Mouse (Mus musculus): ENCODE results near the gene Edrf1. TPM values are rescaled to one million over a fixed set of nuclear protein-coding genes. Genes with fewer than 3 reads are reported as not detected.

The Edrf1 gene
- total and polyA plus RNA-seq, 3 experiments = 5.4 to 11.9 (median 10.9) TPM

GRCm38 (mm10) chr7:133604427-133605081, 32.8 kb upstream of the Edrf1 start:
- Histone ChIP-seq H3K4me3 (no peak overlapping the region), H3K27ac (no peak overlapping the region), H3K36me3 (ENCODE audit: control insufficient read depth, insufficient read depth, low read length) (no peaks in the 10 kb centered on the region), H3K79me2 (replicated peaks; ENCODE audit: control insufficient read depth, insufficient read depth, low read length) (no peaks in the 10 kb centered on the region), H3K9ac (ENCODE audit: low read depth, low read length) (no peak overlapping the region), H3K27me3 (ENCODE audit: control insufficient read depth, insufficient read depth, low read length) (no peaks in the 10 kb centered on the region), H3K4me1 (ENCODE audit: control insufficient read depth, insufficient read depth, low read length) (no peaks in the 10 kb centered on the region)
- no peak for TF ChIP-seq CTCF (IDR thresholded peaks at IDR 0.05)
- no peak for TF ChIP-seq EP300 (IDR thresholded peaks at IDR 0.05; ENCODE audit: insufficient read depth, low read depth, low read length)
- no peak for TF ChIP-seq POLR2A (IDR thresholded peaks at IDR 0.05; ENCODE audit: insufficient read depth, low read depth, low read length)
- intact Hi-C loops (cut with DNase I) = no loop called here
- no peak for DNase-seq
- 84% methylated on average over 13 of the region's 13 CpGs for WGBS

GRCm38 (mm10) chr7:133607331-133607730, 30.0 kb upstream of the Edrf1 start:
- Histone ChIP-seq H3K4me3 (no peak overlapping the region), H3K79me2 (replicated peaks; ENCODE audit: control insufficient read depth, insufficient read depth, low read length) (no peaks in the 10 kb centered on the region), H3K4me1 (ENCODE audit: control insufficient read depth, insufficient read depth, low read length) (no peaks in the 10 kb centered on the region), H3K27ac (no peak overlapping the region), H3K27me3 (ENCODE audit: control insufficient read depth, insufficient read depth, low read length) (no peaks in the 10 kb centered on the region), H3K36me3 (ENCODE audit: control insufficient read depth, insufficient read depth, low read length) (no peaks in the 10 kb centered on the region), H3K9ac (ENCODE audit: low read depth, low read length) (no peak overlapping the region)
- DNase-seq = no peak
- TF ChIP-seq POLR2A (IDR thresholded peaks at IDR 0.05; ENCODE audit: insufficient read depth, low read depth, low read length) (no peak), EP300 (IDR thresholded peaks at IDR 0.05; ENCODE audit: insufficient read depth, low read depth, low read length) (no peak), CTCF (IDR thresholded peaks at IDR 0.05) (no peak)
- intact Hi-C loops (cut with DNase I) = no loop called here
- 55% methylated on average over 5 of the region's 5 CpGs for WGBS

- Histone ChIP-seq H3K4me3 (no peak overlapping the region), H3K27ac (no peak overlapping the region), H3K36me3 (ENCODE audit: control insufficient read depth, insufficient read depth, low read length) (no peaks in the 10 kb centered on the region), H3K9ac (ENCODE audit: low read depth, low read length) (no peak overlapping the region), H3K4me1 (ENCODE audit: control insufficient read depth, insufficient read depth, low read length) (no peaks in the 10 kb centered on the region), H3K27me3 (ENCODE audit: control insufficient read depth, insufficient read depth, low read length) (no peaks in the 10 kb centered on the region), H3K79me2 (replicated peaks; ENCODE audit: control insufficient read depth, insufficient read depth, low read length) (no peaks in the 10 kb centered on the region)
- no peak for DNase-seq
- WGBS = 80% methylated on average over 13 of the region's 13 CpGs
- intact Hi-C loops (cut with DNase I) = no loop called here
- no peak for TF ChIP-seq CTCF (IDR thresholded peaks at IDR 0.05)
- no peak for TF ChIP-seq POLR2A (IDR thresholded peaks at IDR 0.05; ENCODE audit: insufficient read depth, low read depth, low read length)
- TF ChIP-seq EP300 (IDR thresholded peaks at IDR 0.05; ENCODE audit: insufficient read depth, low read depth, low read length) = no peak
Observed at GRCm38 (mm10) chr7:133607883-133608575, 29.3 kb upstream of the Edrf1 start.

GRCm38 (mm10) chr7:133608631-133609340, 28.6 kb upstream of the Edrf1 start:
- Histone ChIP-seq H3K9ac (ENCODE audit: low read depth, low read length) (no peak overlapping the region), H3K36me3 (ENCODE audit: control insufficient read depth, insufficient read depth, low read length) (no peaks in the 10 kb centered on the region), H3K4me3 (no peak overlapping the region), H3K27ac (no peak overlapping the region), H3K27me3 (ENCODE audit: control insufficient read depth, insufficient read depth, low read length) (no peaks in the 10 kb centered on the region), H3K4me1 (ENCODE audit: control insufficient read depth, insufficient read depth, low read length) (no peaks in the 10 kb centered on the region), H3K79me2 (replicated peaks; ENCODE audit: control insufficient read depth, insufficient read depth, low read length) (no peaks in the 10 kb centered on the region)
- DNase-seq = no peak
- intact Hi-C loops (cut with DNase I) = no loop called here
- 75% methylated on average over 13 of the region's 13 CpGs for WGBS
- TF ChIP-seq CTCF (IDR thresholded peaks at IDR 0.05) (no peak), POLR2A (IDR thresholded peaks at IDR 0.05; ENCODE audit: insufficient read depth, low read depth, low read length) (no peak), EP300 (IDR thresholded peaks at IDR 0.05; ENCODE audit: insufficient read depth, low read depth, low read length) (no peak)

GRCm38 (mm10) chr7:133609585-133609984, 27.8 kb upstream of the Edrf1 start:
- no peak overlapping the region for H3K9ac ChIP-seq (ENCODE audit: low read depth, low read length)
- no peak for TF ChIP-seq CTCF (IDR thresholded peaks at IDR 0.05)
- no peak for TF ChIP-seq EP300 (IDR thresholded peaks at IDR 0.05; ENCODE audit: insufficient read depth, low read depth, low read length)
- no peak for TF ChIP-seq POLR2A (IDR thresholded peaks at IDR 0.05; ENCODE audit: insufficient read depth, low read depth, low read length)
- intact Hi-C loops (cut with DNase I) = no loop called here

More at GRCm38 (mm10) chr7:133609585-133609984, 27.8 kb upstream of the Edrf1 start:
- no peaks in the 10 kb centered on the region for H3K36me3 ChIP-seq (ENCODE audit: control insufficient read depth, insufficient read depth, low read length)
- no peak overlapping the region for H3K4me3 ChIP-seq
- H3K27ac ChIP-seq = no peak overlapping the region
- no peaks in the 10 kb centered on the region for H3K27me3 ChIP-seq (ENCODE audit: control insufficient read depth, insufficient read depth, low read length)
- H3K4me1 ChIP-seq (ENCODE audit: control insufficient read depth, insufficient read depth, low read length) = no peaks in the 10 kb centered on the region
- no peak for DNase-seq
- H3K79me2 ChIP-seq (replicated peaks; ENCODE audit: control insufficient read depth, insufficient read depth, low read length) = no peaks in the 10 kb centered on the region
- WGBS = 64% methylated on average over 8 of the region's 8 CpGs
